Mouse (Mus musculus) liver, embryonic 11.5 days (tissue): Measurements from ENCODE around the gene Rbpj. TPM values are rescaled to one million over a fixed set of nuclear protein-coding genes. Genes with fewer than 3 reads are reported as not detected.
"Not testable (repeated sequence)": the region's sequence is repeated elsewhere in the genome, so short reads cannot be mapped to it uniquely, and the experiment has no call there.

Experiments used
- ATAC-seq: fragments of 200-750 bp; cut with Nextera tagmentation; replicated peaks from 2 replicates; pipeline ENCODE4 v1.8.0; 2017; ENCODE audit warnings: moderate number of reproducible peaks, mild to moderate bottlenecking, moderate TSS enrichment, moderate library complexity; ENCODE audit not compliant: low FRiP score
- DNase-seq: peaks from one replicate; pipeline ENCODE4 v3.0.0-alpha.2; 2017; ENCODE audit warnings: low spot score
- H3K27ac ChIP-seq: fragments of 300-500 bp; sonication (generic); 2 replicates; pipeline ENCODE4 v1.5.1; 2014; ENCODE audit warnings: mild to moderate bottlenecking, low read depth, low read length, control low read depth
- H3K27me3 ChIP-seq: fragments of 300-500 bp; sonication (generic); replicated peaks from 2 replicates; pipeline ENCODE4 v1.6.1; 2014; ENCODE audit warnings: low read length, mixed read lengths; ENCODE audit not compliant: control insufficient read depth, insufficient read depth
- H3K36me3 ChIP-seq: fragments of 300-500 bp; sonication (generic); 2 replicates; pipeline ENCODE4 v1.6.1; 2014; ENCODE audit warnings: mild to moderate bottlenecking, low read length, moderate library complexity, mixed read lengths; ENCODE audit not compliant: control insufficient read depth, insufficient read depth
- H3K4me1 ChIP-seq: fragments of 300-500 bp; sonication (generic); replicated peaks from 2 replicates; pipeline ENCODE4 v1.6.1; 2014; ENCODE audit warnings: low read length, mixed read lengths; ENCODE audit not compliant: control insufficient read depth, insufficient read depth
- H3K4me2 ChIP-seq: fragments of 300-500 bp; sonication (generic); 2 replicates; pipeline ENCODE4 v1.6.1; 2014; ENCODE audit warnings: mild to moderate bottlenecking, control low read depth, moderate library complexity
- H3K4me3 ChIP-seq: fragments of 300-500 bp; sonication (generic); 2 replicates; pipeline ENCODE4 v1.5.1; 2014; ENCODE audit warnings: low read depth, low read length, control low read depth
- H3K9ac ChIP-seq: fragments of 300-500 bp; sonication (generic); 2 replicates; pipeline ENCODE4 v1.6.1; 2014; ENCODE audit warnings: low read depth, low read length, control low read depth
- H3K9me3 ChIP-seq: fragments of 300-500 bp; sonication (generic); 2 replicates; pipeline ENCODE4 v1.6.1; 2016; ENCODE audit warnings: low read length, inconsistent platforms, mixed read lengths; ENCODE audit not compliant: control insufficient read depth
- WGBS: fragments of 180-500 bp; shearing (Covaris S2); extraction: QIAGEN DNeasy Blood & Tissue Kit; methylation state at CpG from one replicate; pipeline ENCODE4 v1.1.7; 2014; 5-methylcytosine and 5-hydroxymethylcytosine counted together
- polyA plus RNA-seq: library from polyadenylated mRNA; unstranded; fragments of >200 nt; fragmentation: Nextera tagmentation; extraction: Ambion mirVana; gene quantifications from 2 replicates; pipeline ENCODE4 v1.2.1, GENCODE M21; 2014

Rbpj gene
- polyA plus RNA-seq, 1 experiment from 2014 or later: 21.6 TPM

GRCm38 (mm10) chr5:53663665-53664064 is 197.7 kb downstream of the Rbpj start:
- ATAC-seq: no peak
- no peak for DNase-seq
- H3K36me3 ChIP-seq: no peaks in the 10 kb centered on the region; the same call in 1 of the 2 replicates
- H3K9me3 ChIP-seq: no peaks in the 10 kb centered on the region
- H3K4me3 ChIP-seq: no peak overlapping the region
- H3K4me2 ChIP-seq: no peak overlapping the region
- H3K9ac ChIP-seq: no peak overlapping the region
- H3K27me3 ChIP-seq: no peaks in the 10 kb centered on the region
- no peak overlapping the region for H3K27ac ChIP-seq
- no peaks in the 10 kb centered on the region for H3K4me1 ChIP-seq

DNA sequence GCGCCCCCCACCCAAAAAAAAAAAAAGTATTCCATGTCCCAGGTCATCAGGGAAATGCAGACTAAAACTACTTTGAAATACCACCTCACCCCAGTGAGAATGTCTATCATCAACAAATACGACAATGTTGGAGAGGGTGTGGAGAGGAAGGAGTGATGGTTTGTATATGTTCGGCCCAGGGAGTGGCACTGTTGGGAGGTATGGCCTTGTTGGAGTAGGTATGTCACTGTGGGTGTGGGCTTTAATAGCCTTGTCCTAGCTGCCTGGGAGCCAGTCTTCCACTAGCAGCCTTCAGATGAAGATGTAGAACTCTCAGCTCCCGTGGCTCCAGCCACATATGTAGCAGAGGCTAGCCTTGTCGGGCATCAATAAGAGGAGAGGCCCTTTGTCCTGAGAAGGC is 202.1 kb downstream of the Rbpj start:
- Histone ChIP-seq H3K27me3 (no peaks in the 10 kb centered on the region), H3K4me2 (no peak overlapping the region), H3K4me3 (no peak overlapping the region), H3K4me1 (no peaks in the 10 kb centered on the region), H3K9ac (no peak overlapping the region), H3K36me3 (no peaks in the 10 kb centered on the region), H3K9me3 (no peaks in the 10 kb centered on the region), H3K27ac (no peak overlapping the region)
- no peak for DNase-seq
- no peak for ATAC-seq
- 81% methylated on average over 5 of the region's 5 CpGs for WGBS

DNA sequence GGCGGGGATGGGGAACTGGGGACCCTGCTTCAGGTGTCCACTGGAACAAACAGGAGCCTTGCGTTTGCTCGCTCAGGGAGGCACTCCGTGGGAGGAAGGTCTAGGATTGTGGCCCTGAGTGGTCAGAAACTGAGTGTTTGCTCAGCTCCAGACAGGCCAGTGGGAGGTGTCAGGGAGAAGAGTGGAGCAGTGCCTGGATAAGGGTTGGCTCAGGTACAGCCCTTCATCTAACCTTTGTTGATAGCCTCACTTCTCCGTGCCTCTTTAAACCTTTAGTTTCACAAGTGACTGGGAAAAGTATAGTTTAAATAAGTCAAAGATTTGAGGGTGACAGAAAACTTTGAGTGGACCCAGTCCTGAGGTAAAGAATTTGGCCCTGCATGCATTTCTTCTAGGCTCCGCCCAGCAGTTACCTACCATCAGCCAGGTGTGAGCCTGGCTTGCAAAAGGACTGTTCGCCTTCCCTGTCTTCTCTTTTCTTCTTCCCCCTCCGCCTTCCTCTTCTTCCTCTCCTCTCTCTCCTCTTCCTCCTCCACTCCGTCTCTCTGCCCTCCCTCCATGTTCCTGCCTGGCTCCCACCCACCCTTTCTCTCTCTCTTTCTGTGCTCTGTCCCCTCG is 204.5 kb downstream of the Rbpj start:
- Histone ChIP-seq H3K9me3 (no peaks in the 10 kb centered on the region), H3K4me1 (no peaks in the 10 kb centered on the region), H3K27me3 (no peaks in the 10 kb centered on the region), H3K9ac (no peak overlapping the region), H3K36me3 (no peaks in the 10 kb centered on the region), H3K4me3 (no peak overlapping the region), H3K27ac (no peak overlapping the region), H3K4me2 (no peak overlapping the region)
- 74% methylated on average over 10 of the region's 10 CpGs for WGBS
- no peak for DNase-seq
- no peak for ATAC-seq

GRCm38 (mm10) chr5:53671507-53671906 is 205.6 kb downstream of the Rbpj start:
- WGBS: 49% methylated on average over 4 of the region's 4 CpGs
- no peaks in the 10 kb centered on the region for H3K4me1 ChIP-seq
- H3K36me3 ChIP-seq: no peaks in the 10 kb centered on the region
- no peak overlapping the region for H3K9ac ChIP-seq
- no peak for DNase-seq
- no peak overlapping the region for H3K4me3 ChIP-seq
- no peak overlapping the region for H3K27ac ChIP-seq
- ATAC-seq: no peak
- 0 out of 2 replicates have a peak, but pooled peaks cover 1% of the 10 kb centered on the region for H3K27me3 ChIP-seq
- H3K9me3 ChIP-seq: no peaks in the 10 kb centered on the region
- H3K4me2 ChIP-seq: no peak overlapping the region

DNA sequence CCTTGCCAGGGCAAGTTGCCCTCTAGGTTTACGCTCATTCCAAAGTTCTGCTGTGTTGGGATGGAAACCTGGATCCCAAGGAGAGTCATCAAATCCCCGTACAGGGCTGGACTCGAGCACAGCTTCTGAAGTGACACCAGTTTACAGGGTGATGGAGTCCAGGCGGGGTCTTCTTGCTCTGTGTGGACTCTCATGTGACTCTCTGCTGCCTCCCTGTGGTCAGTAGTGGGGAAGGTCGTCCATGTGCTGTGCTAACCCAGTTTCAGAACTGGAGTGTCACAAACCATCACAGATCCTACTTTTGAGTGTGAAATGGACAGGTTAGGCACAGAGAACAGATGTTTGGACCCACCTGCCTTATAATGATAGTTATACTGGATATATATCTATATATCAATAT is 206.4 kb downstream of the Rbpj start:
- Histone ChIP-seq H3K27ac (no peak overlapping the region), H3K9me3 (no peaks in the 10 kb centered on the region), H3K27me3 (0 out of 2 replicates have a peak, but pooled peaks cover 2% of the 10 kb centered on the region), H3K4me3 (no peak overlapping the region), H3K4me1 (no peaks in the 10 kb centered on the region), H3K36me3 (no peaks in the 10 kb centered on the region), H3K9ac (no peak overlapping the region), H3K4me2 (no peak overlapping the region)
- 0 out of 2 replicates have a peak, but pooled peaks have one; percentile 41 for ATAC-seq
- peak; percentile 56 for DNase-seq
- 32% methylated on average over 5 of the region's 5 CpGs for whole genome bisulfite sequencing

- ATAC-seq, H3K4me1 ChIP-seq, H3K9me3 ChIP-seq, H3K4me2 ChIP-seq, H3K27me3 ChIP-seq, H3K9ac ChIP-seq, DNase-seq, H3K27ac ChIP-seq, H3K36me3 ChIP-seq, H3K4me3 ChIP-seq: not testable (repeated sequence)
- WGBS: 82% methylated on average over 6 of the region's 6 CpGs
Measured at GRCm38 (mm10) chr5:53673493-53674150, 207.7 kb downstream of the Rbpj start.

- Histone ChIP-seq H3K9ac (no peak overlapping the region), H3K4me2 (no peak overlapping the region), H3K36me3 (no peaks in the 10 kb centered on the region), H3K27me3 (0 out of 2 replicates have a peak, but pooled peaks cover 7% of the 10 kb centered on the region), H3K9me3 (no peaks in the 10 kb centered on the region), H3K4me1 (no peaks in the 10 kb centered on the region), H3K27ac (no peak overlapping the region), H3K4me3 (no peak overlapping the region)
- DNase-seq (no peak), ATAC-seq (no peak)
- 73% methylated on average over 8 of the region's 8 CpGs for WGBS
Measured at GRCm38 (mm10) chr5:53676671-53677070, 210.7 kb downstream of the Rbpj start.

GRCm38 (mm10) chr5:53678036-53678767 is 212.2 kb downstream of the Rbpj start:
- ATAC-seq (no peak), DNase-seq (no peak)
- Histone ChIP-seq H3K4me3 (no peak overlapping the region), H3K27ac (no peak overlapping the region), H3K27me3 (0 out of 2 replicates have a peak, but pooled peaks cover 7% of the 10 kb centered on the region), H3K4me1 (no peaks in the 10 kb centered on the region), H3K9me3 (no peaks in the 10 kb centered on the region), H3K9ac (no peak overlapping the region), H3K4me2 (no peak overlapping the region), H3K36me3 (no peaks in the 10 kb centered on the region)
- WGBS: 52% methylated on average over 13 of the region's 13 CpGs
